Mouse (Mus musculus): ENCODE data around the gene Zfp385b. TPM values are rescaled to one million over a fixed set of nuclear protein-coding genes. Genes with fewer than 3 reads are reported as not detected.

Gene Zfp385b
- total and polyA plus RNA-seq, 3 experiments = not detected

- H3K4me3 ChIP-seq (replicated peaks in 1 of 3; ENCODE audit: low read depth in 2 of 3, low read length in 2 of 3, poor library complexity in 1 of 3) = no peak overlapping the region
- no peaks in the 10 kb centered on the region for H3K36me3 ChIP-seq (replicated peaks in 1 of 2; ENCODE audit: control insufficient read depth in 1 of 2, insufficient read depth in 1 of 2, low read length in 1 of 2)
- no peak overlapping the region for H3K9ac ChIP-seq (ENCODE audit: insufficient read depth, low read depth)
- H3K9me3 ChIP-seq (replicated peaks; ENCODE audit: low read length) = peaks cover 63% of the 10 kb centered on the region
- dilution Hi-C loops (cut with MboI; ENCODE audit: extremely low pct_ligation_motif_present, extremely low pct_unique_long_range_greater_than_20kb, low sequenced_read_pairs) = no loop called here
- in situ Hi-C loops (cut with MboI; ENCODE audit: low pct_ligation_motif_present, low pct_unique_long_range_greater_than_20kb, low sequenced_read_pairs) = no loop called here
- no peak overlapping the region for H3K4me2 ChIP-seq (ENCODE audit: insufficient read depth, low read depth, poor library complexity, severe bottlenecking)
- H3K27me3 ChIP-seq (replicated peaks) = no peaks in the 10 kb centered on the region
- H3K27ac ChIP-seq (ENCODE audit: insufficient read depth, low read depth) = no peak overlapping the region
- no peaks in the 10 kb centered on the region for H3K79me2 ChIP-seq (replicated peaks; ENCODE audit: control insufficient read depth, extremely low read depth, insufficient read depth, poor library complexity, severe bottlenecking)
- no peak for DNase-seq (ENCODE audit: extremely low read depth)
- no peaks in the 10 kb centered on the region for H3K4me1 ChIP-seq (ENCODE audit: control insufficient read depth in 1 of 2, insufficient read depth in 2 of 2)
- TF ChIP-seq MEF2A (IDR thresholded peaks at IDR 0.05; ENCODE audit: borderline replicate concordance, low read depth, low read length) = no peak
- TF ChIP-seq RCOR1 (conservative IDR thresholded peaks at IDR 0.05; ENCODE audit: low read depth, low read length) = no peak
- TF ChIP-seq BHLHE40 (IDR thresholded peaks at IDR 0.05; ENCODE audit: low read depth, low read length) = no peak
- TF ChIP-seq POLR2AphosphoS2 (IDR thresholded peaks at IDR 0.05; ENCODE audit: low read depth, low read length) = no peak
Measured at GRCm38 (mm10) chr2:77460011-77460410, 359.4 kb downstream of the Zfp385b start.

GRCm38 (mm10) chr2:77458431-77458830 is 361.0 kb downstream of the Zfp385b start:
- Histone ChIP-seq H3K9me3 (replicated peaks; ENCODE audit: low read length) (peaks cover 64% of the 10 kb centered on the region), H3K36me3 (replicated peaks in 1 of 2; ENCODE audit: control insufficient read depth in 1 of 2, insufficient read depth in 1 of 2, low read length in 1 of 2) (no peaks in the 10 kb centered on the region), H3K27me3 (replicated peaks) (no peaks in the 10 kb centered on the region), H3K79me2 (replicated peaks; ENCODE audit: control insufficient read depth, extremely low read depth, insufficient read depth, poor library complexity, severe bottlenecking) (no peaks in the 10 kb centered on the region), H3K9ac (ENCODE audit: insufficient read depth, low read depth) (no peak overlapping the region), H3K4me2 (ENCODE audit: insufficient read depth, low read depth, poor library complexity, severe bottlenecking) (no peak overlapping the region), H3K4me3 (replicated peaks in 1 of 3; ENCODE audit: low read depth in 2 of 3, low read length in 2 of 3, poor library complexity in 1 of 3) (no peak overlapping the region), H3K27ac (ENCODE audit: insufficient read depth, low read depth) (no peak overlapping the region), H3K4me1 (ENCODE audit: control insufficient read depth in 1 of 2, insufficient read depth in 2 of 2) (no peaks in the 10 kb centered on the region)
- dilution Hi-C loops (cut with MboI; ENCODE audit: extremely low pct_ligation_motif_present, extremely low pct_unique_long_range_greater_than_20kb, low sequenced_read_pairs) = no loop called here
- DNase-seq (ENCODE audit: extremely low read depth) = no peak
- in situ Hi-C loops (cut with MboI; ENCODE audit: low pct_ligation_motif_present, low pct_unique_long_range_greater_than_20kb, low sequenced_read_pairs) = no loop called here
- TF ChIP-seq TBP (conservative IDR thresholded peaks at IDR 0.05; ENCODE audit: low read depth, low read length) (no peak), ZKSCAN1 (IDR thresholded peaks at IDR 0.05; ENCODE audit: borderline replicate concordance, low read depth, low read length) (no peak), JUN (IDR thresholded peaks at IDR 0.05; ENCODE audit: insufficient read depth, low read depth, low read length) (no peak), ETS1 (conservative IDR thresholded peaks at IDR 0.05; ENCODE audit: low read depth, low read length) (no peak), TCF12 (IDR thresholded peaks at IDR 0.05; ENCODE audit: low read depth, low read length) (no peak), RAD21 (IDR thresholded peaks at IDR 0.05; ENCODE audit: low read depth, low read length) (no peak), CTCF (conservative IDR thresholded peaks at IDR 0.05 in 1 of 2, IDR thresholded peaks at IDR 0.05 in 1 of 2; ENCODE audit: low read depth in 2 of 2, low read length in 2 of 2) (no peak), CHD1 (IDR thresholded peaks at IDR 0.05; ENCODE audit: low read depth, low read length) (no peak), MAX (IDR thresholded peaks at IDR 0.05; ENCODE audit: low read length) (no peak), CHD2 (IDR thresholded peaks at IDR 0.05; ENCODE audit: low read length) (no peak), NELFE (IDR thresholded peaks at IDR 0.05; ENCODE audit: low read depth, low read length) (no peak)

GRCm38 (mm10) chr2:77457120-77457519 is 362.3 kb downstream of the Zfp385b start:
- no peak for TF ChIP-seq IRF4 (IDR thresholded peaks at IDR 0.05; ENCODE audit: low read depth, low read length)
- TF ChIP-seq CHD1 (IDR thresholded peaks at IDR 0.05; ENCODE audit: low read depth, low read length) = no peak
- no peak for TF ChIP-seq ZNF384 (IDR thresholded peaks at IDR 0.05; ENCODE audit: low read depth, low read length)
- no peak for TF ChIP-seq ZKSCAN1 (IDR thresholded peaks at IDR 0.05; ENCODE audit: borderline replicate concordance, low read depth, low read length)
- TF ChIP-seq MEF2A (IDR thresholded peaks at IDR 0.05; ENCODE audit: borderline replicate concordance, low read depth, low read length) = no peak
- TF ChIP-seq TBP (conservative IDR thresholded peaks at IDR 0.05; ENCODE audit: low read depth, low read length) = no peak
- TF ChIP-seq CHD2 (IDR thresholded peaks at IDR 0.05; ENCODE audit: low read length) = no peak
- TF ChIP-seq ETS1 (conservative IDR thresholded peaks at IDR 0.05; ENCODE audit: low read depth, low read length) = no peak
- no peak for TF ChIP-seq USF1 (IDR thresholded peaks at IDR 0.05; ENCODE audit: low read depth, low read length)
- TF ChIP-seq RCOR1 (conservative IDR thresholded peaks at IDR 0.05; ENCODE audit: low read depth, low read length) = no peak
- no peak for TF ChIP-seq BHLHE40 (IDR thresholded peaks at IDR 0.05; ENCODE audit: low read depth, low read length)
- TF ChIP-seq NELFE (IDR thresholded peaks at IDR 0.05; ENCODE audit: low read depth, low read length) = no peak
- no peak for TF ChIP-seq POLR2AphosphoS2 (IDR thresholded peaks at IDR 0.05; ENCODE audit: low read depth, low read length)
- TF ChIP-seq GABPA (IDR thresholded peaks at IDR 0.05; ENCODE audit: insufficient replicate concordance, low read depth, low read length) = no peak
- no peak for TF ChIP-seq SIN3A (IDR thresholded peaks at IDR 0.05; ENCODE audit: low read length)
- H3K27me3 ChIP-seq (replicated peaks) = no peaks in the 10 kb centered on the region
- in situ Hi-C loops (cut with MboI; ENCODE audit: low pct_ligation_motif_present, low pct_unique_long_range_greater_than_20kb, low sequenced_read_pairs) = no loop called here
- H3K27ac ChIP-seq (ENCODE audit: insufficient read depth, low read depth) = no peak overlapping the region
- no peaks in the 10 kb centered on the region for H3K79me2 ChIP-seq (replicated peaks; ENCODE audit: control insufficient read depth, extremely low read depth, insufficient read depth, poor library complexity, severe bottlenecking)
- DNase-seq (ENCODE audit: extremely low read depth) = no peak
- H3K9ac ChIP-seq (ENCODE audit: insufficient read depth, low read depth) = no peak overlapping the region
- H3K4me1 ChIP-seq (ENCODE audit: control insufficient read depth in 1 of 2, insufficient read depth in 2 of 2) = no peaks in the 10 kb centered on the region
- H3K4me2 ChIP-seq (ENCODE audit: insufficient read depth, low read depth, poor library complexity, severe bottlenecking) = no peak overlapping the region
- H3K9me3 ChIP-seq (replicated peaks; ENCODE audit: low read length) = peaks cover 72% of the 10 kb centered on the region
- no peak overlapping the region for H3K4me3 ChIP-seq (replicated peaks in 1 of 3; ENCODE audit: low read depth in 2 of 3, low read length in 2 of 3, poor library complexity in 1 of 3)
- H3K36me3 ChIP-seq (replicated peaks in 1 of 2; ENCODE audit: control insufficient read depth in 1 of 2, insufficient read depth in 1 of 2, low read length in 1 of 2) = no peaks in the 10 kb centered on the region
- dilution Hi-C loops (cut with MboI; ENCODE audit: extremely low pct_ligation_motif_present, extremely low pct_unique_long_range_greater_than_20kb, low sequenced_read_pairs) = no loop called here

Measured in CH12.LX (cell line).